Mouse (Mus musculus) heart, postnatal 0 days (tissue): ENCODE data around the gene Syt16.

Experiments
- CTCF ChIP-seq: IDR thresholded peaks from 2 replicates; pipeline ENCODE4 v1.5.1; 2016; ENCODE audit warnings: antibody characterized with exemption, control low read depth, low read depth
- EP300 ChIP-seq: IDR thresholded peaks from 2 replicates; pipeline ENCODE4 v1.6.1; 2016; ENCODE audit warnings: antibody characterized with exemption, low read depth

- TF ChIP-seq CTCF (no peak), EP300 (no peak)
Observed at GRCm38 (mm10) chr12:74171257-74171656, 173.8 kb downstream of the Syt16 start.
